Mouse (Mus musculus) liver, adult (tissue): ENCODE data around the gene Hcfc1.

Experiments used
- GATA4 ChIP-seq: IDR thresholded peaks from 2 replicates; pipeline ENCODE4 v1.6.1; 2014; ENCODE audit warnings: mild to moderate bottlenecking, low read length; ENCODE audit not compliant: insufficient replicate concordance

Hcfc1 gene

DNA sequence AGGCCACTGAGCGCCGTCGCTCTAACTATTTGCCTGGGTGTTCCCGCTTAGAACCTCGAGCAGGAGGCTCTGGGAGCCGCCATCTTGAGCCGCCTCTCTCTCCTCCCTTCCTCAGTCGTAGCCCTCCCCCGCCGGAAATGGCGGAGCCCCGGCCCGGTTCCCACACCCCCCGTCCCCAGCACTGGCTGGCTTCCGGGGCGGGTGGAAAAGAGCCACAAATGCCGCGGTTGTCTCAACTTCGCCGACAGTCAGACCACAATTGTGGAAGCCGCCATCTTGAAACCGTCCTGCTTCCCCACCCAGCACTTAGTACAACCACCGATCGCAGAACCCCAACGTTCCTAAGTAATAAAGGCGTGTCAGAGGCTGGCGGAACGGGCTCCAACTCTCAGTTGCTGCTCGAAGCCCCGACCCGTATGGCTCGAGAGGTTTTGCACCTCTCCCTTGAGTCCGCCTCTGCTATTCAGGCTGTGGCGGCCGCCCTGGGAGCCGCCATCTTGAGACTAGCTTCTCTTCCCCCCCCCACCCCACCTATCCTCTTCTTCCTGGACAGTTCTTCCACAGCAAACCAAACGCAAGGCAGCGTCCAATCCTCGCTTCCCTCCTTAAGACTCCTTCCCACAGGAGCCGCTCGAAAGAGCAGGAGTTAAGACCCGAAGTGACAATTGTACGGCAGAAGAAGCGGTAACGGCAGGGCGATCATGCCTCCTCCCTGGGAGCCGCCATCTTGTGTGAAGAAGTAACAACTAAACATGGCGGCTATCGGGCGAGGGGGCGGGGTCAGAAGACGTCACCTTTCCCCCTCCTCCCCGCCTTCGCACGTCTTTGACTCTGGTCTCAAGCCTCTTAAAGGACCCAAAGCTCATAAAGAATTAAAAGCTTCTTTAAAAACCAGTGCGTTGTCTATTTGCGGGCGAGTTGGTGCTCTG, at the start of gene Hcfc1:
Gene Hcfc1 (minus strand): TSS at position 110 of the 929 bp plus-strand sequence.
- no peak for TF ChIP-seq GATA4

DNA sequence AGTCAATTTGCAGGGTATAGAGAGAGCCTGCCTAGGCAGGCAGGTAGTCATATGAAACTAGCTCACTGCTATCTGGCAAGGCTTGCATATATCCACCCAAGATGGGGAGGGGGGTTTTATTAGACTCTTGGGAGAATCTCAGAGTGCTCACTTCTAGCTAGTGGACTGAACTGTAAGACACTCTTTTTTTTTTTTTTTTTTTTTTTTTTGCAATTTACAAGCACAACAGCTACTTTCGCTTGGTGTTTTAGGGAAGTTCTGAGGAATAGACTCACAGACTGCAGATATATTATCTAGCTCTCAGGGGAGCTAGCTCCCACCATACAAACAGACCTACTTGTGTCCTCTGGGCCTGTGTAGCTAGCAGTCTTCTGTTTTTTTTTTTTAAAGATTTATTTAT, 48.4 kb upstream of the Hcfc1 start:
- TF ChIP-seq GATA4 = no peak

DNA sequence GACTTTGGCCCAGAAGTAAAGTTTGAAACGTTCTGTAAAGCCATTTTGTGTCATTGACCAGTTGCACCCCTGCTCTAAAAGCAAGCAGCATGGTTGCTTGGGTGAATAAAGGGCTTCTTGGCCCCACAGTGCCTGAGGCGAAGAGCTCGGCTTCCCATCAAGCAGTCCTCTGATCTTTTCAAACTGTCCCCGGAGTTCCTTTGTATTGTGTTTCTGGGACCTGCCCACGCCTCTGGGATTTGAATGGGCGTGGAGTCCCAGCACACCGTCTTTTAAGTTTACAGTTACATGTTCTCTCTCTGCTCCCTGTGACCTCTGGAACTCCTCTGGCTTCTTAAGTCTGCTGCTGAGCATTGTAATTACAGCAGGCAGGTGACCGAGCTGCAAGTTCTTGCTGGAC, 41.9 kb upstream of the Hcfc1 start:
- TF ChIP-seq GATA4 = no peak

DNA sequence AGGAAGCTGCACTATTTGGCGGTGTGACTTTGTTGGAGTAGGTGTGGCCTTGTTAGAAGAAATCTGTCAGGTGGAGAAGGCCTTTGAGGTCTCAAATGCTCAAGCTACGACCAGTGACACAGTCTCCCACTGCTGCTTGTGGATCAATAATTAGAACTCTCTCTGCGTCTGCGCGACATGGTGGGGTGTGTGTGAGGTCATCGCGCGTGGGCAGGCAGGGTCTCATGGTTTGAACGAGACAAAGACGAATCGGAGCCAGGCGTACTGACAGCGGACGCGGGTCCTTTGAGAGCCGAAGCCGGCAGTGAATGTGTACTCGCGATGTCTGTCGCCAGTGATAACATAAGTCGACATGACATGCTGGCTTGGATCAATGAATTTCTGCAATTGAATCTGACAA, 40.2 kb upstream of the Hcfc1 start:
- TF ChIP-seq GATA4 = no peak

DNA sequence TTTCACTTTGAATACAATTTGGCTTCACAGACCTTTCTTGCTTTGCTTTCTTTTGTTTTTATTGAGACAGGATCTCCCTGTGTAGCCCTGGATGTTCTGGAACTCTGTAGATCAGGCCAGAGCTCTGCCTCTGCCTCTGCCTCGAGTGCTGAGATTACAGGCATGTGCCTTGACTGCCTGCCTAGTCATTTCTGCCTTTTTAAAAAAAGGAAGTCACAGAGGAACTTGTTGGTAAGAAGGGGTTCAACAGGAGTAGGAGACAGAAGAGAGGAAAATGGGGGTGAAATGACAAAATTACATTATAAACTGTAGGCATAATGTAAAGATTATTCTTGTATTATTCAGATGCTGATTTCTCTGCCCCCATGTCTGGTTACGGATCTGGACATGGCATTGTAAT, 37.5 kb upstream of the Hcfc1 start:
- TF ChIP-seq GATA4 = no peak

DNA sequence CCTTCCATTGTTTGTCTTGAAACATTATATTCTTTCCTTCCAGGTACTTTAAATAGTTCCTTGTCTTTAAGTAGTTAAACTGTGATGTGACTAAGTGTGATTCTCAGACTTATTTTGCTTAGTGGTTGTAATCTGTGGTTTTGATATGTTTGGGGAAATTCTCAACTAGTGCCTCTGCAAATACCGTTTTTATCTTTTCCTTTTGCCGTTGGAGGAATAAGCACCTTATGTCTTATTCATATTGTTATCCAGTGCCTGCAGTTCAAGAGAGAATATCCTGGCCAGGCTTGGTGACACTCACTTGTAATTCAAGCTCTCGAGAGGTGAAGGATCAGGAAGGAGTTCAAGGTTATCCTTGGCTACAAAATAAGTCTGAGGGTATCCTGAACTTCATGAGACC, 34.9 kb upstream of the Hcfc1 start:
- no peak for TF ChIP-seq GATA4

DNA sequence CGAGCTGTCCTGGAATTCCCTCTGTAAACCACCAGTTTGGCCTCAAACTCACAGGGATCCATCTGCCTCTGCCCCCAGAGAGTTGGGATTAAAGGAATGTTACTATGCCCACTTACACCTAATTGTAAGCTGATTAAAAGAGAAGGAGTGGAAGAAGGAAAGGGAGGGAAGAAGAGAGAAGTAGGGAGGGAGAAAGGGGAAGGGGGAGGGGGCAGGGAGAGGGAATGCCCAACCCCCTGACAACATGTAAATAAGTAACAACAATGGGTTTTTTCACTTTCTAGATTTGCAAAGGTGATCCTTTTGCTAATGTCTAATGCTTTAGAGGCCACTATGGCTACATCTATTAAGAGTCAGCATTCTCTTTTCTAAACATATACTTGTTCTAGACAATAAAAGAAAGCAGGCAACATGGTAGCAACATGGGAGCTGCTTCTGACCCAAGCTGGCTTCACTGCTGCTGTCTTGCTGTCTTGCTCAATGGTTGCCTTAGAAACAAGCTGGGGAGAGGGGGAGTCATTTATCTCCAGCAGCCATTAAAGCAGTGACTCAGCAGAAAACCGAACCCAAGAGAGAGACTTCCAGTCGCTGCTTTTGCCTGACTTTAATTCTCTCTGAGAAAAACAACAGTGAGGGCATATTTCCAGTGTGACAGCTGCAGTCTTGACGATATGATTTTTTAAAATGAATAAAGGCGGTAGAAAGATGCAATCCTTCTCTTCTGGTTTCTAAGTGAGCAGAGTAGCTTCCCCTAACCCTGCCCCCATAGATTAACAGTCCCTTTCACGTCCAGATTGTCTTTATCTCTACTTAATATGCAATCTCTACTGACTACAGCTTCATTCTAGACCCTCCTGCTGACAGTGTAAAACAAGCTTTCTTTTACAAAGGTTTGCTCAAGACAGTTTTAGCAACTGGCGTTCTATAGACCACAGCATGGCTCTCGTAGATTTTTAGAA, 33.0 kb upstream of the Hcfc1 start:
- TF ChIP-seq GATA4 = no peak

DNA sequence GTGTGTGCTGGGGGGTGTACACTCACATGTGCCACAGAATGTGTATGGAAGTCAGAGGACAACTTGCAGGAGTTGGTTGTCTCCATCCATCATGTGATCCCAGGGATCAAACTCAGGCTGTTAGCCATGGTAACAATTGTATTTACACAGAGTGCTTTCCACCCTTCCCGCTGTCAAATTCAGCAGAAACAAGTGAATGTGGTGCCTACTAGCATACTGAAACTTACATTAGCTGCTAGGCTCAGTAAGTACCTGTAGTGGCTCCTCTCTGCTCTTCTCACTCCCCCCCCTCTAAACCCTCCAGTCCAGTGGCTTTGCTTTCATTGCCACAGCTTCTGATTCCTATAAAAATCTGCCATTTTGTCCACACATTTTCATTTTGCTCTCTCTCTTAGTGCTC, 11.6 kb upstream of the Hcfc1 start:
- TF ChIP-seq GATA4 = no peak

DNA sequence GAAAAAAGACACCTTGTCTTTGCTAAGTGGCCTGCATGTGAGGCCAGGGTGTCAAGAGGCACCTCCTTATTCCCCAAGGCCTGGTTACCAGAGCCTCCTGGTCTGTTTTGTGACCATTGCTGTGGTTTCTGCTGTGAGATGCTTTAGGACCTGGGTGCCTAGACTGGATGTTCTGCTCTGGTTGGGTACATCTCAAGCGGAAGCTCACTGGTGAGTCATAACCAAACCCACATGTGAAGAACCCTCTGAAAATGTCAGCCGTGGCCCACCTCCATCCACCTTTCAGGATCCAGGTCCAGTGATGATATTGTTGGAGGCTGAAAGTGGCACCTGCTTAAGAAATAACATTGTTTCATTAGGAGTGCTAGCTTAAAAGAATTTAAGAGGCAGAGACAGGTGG, 10.1 kb upstream of the Hcfc1 start:
- TF ChIP-seq GATA4 = no peak

DNA sequence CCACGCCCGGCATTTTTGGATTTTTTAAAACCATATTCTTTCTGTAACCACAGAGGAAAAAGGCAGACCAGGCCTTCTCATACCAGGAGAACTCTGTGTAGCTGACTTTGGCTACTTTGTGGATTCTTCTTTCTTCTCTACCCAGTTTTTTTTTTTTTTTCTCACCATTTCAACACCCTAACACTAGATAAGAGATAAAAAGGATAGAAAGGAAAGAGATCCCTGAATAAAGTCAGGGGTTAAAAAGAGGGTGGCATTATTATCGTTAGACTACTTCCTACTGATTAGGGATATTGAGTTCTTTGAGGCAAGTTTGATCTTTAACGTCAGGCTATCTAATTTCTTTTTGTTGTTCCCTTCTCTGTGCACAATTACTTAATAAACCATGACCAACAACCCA, 6.6 kb upstream of the Hcfc1 start:
- no peak for TF ChIP-seq GATA4

DNA sequence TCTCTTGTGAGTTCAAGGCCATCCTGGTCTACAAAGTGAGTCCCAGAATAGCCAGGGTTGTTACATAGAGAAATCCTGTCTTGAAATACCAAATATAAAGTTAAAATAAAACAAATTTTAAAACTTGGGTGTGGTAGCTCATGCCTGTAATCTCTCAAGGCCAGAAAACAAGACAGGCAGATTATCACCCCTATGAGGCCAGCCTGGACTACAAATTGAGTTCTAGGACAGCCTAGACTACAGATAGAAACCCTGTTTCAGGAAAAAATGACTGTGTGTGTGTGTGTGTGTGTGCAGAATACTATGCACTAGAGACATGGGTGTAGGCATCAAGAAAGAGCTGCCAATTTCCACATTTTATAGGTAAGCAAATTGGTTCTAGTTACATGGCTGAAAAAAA, 4.6 kb upstream of the Hcfc1 start:
- no peak for TF ChIP-seq GATA4

DNA sequence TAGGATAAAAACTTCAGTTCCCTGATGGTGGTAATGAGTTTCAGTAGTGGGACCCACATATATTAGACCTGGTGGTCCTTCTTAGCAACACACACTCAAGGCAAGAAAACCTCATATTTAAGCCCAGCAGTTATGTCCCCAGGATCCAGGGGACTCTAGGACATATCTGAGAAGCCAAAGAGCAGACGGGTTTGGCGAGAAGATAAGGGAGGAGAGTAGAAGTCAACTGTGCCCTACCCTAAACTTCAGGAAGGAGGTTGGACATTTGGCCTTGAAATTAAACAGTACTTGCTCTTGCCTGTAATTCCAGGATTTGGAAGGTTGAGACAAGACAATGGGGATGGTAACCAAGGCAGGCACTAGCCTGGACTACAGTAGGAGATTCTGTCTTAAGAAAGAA, 3.6 kb upstream of the Hcfc1 start:
- no peak for TF ChIP-seq GATA4

DNA sequence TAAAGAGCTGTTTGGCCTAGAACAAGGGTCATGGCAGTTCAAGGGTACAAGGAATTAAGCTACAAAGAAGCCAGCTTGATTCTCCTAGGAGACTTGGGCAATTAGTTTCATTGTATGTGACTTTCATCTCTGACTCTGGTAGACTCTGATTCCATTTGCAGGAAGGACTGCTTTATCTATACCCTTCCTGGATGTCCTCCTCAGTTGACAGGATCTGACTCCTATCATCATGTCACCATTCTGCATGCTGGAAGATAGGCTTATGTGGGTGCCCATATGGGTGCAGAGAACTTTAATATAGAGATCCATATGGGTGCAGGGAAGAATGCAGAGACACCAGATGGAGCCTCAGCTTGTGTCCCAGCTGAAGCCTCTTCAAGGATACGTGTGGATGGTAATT, 3.0 kb upstream of the Hcfc1 start:
- TF ChIP-seq GATA4 = no peak

DNA sequence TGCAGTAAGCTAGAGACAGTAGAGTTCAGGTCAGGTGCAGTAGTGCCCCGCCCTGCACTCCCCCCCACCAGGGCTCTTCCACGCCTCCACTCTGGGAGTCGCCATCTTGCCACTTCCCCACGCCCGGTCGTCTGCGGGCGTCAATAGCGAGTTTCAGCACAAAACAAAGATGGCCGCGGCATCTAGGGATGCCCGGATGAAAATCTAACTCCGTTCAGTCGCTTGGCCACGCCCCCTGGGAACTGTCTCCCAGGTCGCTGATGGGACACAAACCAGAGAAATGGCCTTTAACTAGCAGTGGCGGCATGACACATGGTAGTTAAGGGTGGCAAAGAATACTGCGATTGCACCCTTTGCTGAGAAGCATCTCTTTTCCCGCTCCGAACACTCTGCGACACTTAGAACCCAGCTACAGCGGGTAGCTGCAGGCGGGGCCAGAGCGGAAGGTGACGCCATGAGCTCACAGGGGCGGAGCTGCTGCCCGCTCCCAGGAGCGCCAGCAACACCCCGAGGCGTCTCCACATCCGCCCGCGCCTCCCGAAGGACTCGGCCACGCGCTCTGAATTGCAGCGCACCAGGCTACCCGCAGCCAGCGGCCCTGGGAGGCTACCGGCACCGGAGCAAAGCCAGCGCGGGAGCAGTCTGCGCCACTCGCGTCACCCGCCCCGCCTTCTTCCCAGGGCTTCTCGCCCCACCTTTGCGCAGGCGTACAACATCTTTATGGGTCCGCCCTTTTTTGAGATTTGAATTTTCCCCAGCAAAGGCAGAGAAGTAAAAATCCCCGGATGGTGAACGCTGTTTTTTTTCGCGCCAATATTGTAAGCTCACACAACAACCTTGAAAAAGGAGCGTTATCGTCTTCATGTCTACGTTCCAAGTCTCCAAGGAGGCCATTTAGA, 1.3 kb upstream of the Hcfc1 start:
- no peak for TF ChIP-seq GATA4

DNA sequence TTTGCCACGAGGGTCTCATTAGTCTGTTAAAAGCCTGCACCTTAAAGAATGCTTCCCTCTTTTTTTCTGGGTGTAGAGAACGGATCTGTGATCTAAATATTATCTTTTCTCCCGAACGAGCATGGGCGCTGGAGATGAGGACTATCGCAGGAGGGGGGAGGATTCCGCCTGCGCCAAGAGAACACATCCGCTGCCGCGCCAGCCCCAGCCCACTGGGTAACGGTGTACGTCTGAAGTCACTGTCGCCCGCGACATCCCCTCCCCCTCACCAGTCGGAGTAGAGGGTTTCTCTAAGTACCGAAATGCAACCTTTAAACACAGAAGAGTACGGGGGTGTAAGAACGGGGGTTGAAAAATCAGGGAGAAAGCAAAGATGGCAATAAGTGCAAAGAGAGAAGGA, 850 bp downstream of the Hcfc1 start:
- no peak for TF ChIP-seq GATA4
